Mouse (Mus musculus) c-Kit-positive CD71-positive TER-119-positive erythroid progenitor cells, embryonic 14.5 days (primary cell): ENCODE results near the gene Kcna10.
A peak's percentile ranks its signal among the peaks of the same experiment; 100 is the strongest.

Source experiments
- DNase-seq: peaks from one replicate; pipeline ENCODE4 v3.0.0-alpha.2; 2013; ENCODE audit warnings: low spot score

Gene Kcna10

DNA sequence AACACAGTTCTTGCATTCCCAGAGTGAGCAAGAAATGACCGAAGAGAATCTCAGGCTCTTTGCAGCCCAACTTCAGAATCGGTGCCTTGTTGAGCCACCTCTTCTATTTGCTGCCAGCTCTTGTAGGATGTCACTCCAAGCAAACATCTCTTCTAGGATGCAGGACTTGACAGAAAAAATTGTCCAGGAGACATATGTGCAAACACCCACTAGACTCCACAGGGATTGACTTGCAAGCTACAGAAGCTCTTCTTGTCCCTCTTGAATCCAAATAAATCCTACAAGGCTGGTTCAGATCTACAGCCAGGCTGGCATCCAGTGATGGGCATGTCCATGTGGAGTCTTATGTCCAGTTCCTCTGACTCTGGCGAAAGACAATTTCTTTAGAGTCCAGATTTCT is 21.6 kb downstream of the Kcna10 start:
- no peak for DNase-seq

DNA sequence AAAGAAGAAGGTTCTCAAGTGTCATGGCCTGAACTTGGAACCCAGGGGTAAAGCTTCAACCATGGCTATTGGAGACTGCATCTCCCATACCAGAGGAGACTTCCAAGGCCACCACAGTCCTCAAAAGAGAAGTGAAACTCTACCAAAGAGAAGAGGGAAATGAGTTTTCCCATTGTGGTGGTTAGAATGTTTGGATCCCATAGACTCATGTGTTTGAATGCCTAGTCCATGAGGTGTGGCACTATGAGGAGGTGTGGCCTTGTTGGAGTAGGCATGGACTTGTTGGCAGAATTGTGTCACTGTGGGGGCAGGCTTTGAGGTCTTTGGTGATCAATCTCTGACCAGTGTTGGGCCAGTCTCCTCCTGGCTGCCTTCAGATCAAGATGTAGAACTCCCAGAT is 22.3 kb downstream of the Kcna10 start:
- no peak for DNase-seq

DNA sequence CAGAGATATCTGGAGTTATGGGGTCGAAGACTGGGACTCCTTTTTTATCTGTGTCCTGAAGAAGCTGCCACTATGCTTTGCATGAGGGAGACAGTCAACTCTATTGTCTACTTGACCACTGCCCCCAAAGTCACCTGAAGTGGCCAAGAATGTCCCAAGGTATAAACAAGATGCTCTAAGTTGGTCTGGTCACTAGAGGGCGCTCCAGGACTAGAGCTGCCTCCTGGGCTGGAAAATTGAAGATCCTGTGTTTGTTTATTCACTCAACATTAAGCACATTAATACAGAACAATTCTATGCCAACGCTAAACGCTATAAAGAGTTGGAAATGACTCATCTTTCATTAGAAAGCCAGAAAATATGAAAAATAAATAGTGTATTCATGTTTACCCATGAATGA is 23.1 kb downstream of the Kcna10 start:
- peak; percentile 46 for DNase-seq

DNA sequence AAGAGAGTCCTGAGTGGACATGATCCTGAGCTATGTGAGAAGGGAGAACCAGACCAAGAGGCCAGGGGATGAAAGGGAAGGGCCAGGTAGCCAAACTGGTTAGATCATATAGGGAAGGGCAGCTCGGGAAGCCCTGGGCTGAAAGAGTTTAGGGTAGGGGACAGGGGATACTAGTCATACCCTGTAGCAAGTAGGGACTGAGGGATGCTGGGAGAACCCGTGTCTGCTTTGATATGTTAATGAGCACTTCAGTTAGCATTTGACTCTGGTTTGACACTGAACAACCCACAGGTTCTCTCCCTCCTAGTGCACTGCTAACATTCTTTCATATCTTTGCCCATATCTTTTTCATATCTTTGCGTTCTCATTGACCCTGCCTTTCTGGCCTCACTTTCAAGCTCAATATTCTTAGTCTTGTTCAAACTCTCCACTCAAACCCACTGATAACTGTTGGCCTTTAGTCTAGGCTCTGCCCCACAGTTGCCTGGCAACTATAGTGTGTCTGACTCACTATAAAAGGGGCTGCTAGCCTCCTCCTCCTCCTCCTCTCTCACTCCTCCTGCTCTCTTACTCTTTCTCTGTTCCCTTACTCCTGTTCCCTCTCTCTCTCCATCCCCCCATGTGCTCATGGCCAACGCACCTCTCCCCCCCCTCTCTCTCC is 23.8 kb downstream of the Kcna10 start:
- DNase-seq, result no peak

DNA sequence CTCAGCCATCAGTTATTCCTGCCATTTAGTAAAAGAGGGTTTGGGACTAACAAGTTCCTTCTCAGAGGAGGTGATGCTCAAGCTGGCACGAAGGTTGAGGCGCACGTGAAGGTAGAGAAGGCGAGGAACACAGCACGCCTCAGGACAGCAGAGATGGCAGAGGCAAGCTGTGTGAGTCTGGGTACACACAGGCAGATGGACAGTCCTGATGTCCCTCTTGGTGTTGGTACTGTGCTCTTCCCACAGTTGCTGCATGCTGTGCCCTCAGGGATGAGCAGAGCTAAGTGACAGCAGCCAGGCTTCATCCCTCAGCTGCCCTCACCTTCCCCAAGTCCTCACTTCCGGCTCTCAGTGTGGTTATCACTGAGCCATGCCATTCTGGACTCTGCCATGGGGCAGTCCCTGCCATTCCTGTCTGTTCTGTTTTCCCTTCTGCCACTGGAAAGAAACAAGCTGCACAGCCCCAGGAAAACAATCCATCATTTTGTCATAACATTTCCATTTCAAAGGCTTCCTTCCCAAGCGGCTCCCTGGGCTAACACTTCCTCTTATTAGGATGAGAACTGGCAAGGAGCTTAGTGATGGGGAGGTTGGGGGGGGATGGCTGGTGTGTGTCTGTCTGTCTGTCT is 24.9 kb downstream of the Kcna10 start:
- no peak for DNase-seq

DNA sequence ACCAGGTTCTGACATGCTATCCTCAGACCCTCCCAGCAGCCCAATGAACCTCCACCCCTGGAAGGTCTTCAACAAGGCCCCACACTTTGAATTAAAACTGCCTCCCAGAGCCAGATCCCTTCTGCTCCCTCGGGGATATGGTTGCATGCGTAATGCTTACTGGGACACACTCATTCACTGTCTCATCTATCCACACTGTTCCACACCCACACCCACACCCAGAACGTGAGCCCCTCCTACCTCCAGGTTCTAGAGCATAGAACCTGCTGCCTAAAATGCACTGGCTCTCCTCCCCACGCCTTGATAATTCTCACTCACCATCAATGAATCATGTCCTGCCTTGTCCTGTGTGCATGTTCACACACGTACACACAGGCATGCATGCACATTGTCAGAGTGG is 31.8 kb downstream of the Kcna10 start:
- no peak for DNase-seq

DNA sequence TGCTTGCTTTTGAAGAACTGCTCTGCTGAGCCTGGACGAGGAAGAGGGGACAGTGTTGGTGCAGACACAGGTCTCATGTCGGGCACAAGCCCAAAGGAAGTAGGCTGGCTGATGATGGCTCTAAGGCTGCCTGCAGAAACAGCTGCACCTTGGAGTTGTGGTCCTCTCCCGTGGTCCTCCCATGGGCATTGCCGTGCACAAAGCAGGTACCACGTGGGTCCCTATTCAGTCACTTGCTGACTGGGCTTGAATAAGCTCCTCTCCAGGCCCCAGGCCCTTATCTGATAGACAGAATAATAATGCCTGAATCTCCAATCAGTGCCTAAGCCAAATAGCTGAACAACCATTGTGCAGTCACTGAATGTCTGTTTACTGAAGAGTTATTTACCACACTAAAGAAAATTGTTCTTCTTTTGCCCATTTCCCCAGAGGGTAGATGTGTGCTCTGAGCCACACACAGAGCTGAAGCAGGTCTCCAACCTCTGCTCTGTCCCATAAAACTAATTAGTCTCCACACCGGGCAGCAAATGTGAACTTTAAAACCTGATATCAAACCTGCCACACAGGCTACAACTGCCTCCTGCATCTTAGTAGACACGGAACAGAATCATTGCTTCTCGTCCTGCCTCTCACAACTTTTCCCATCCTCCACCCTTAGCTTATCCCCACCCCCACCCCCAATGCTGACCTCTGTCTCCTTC is 33.7 kb downstream of the Kcna10 start:
- DNase-seq, result no peak

DNA sequence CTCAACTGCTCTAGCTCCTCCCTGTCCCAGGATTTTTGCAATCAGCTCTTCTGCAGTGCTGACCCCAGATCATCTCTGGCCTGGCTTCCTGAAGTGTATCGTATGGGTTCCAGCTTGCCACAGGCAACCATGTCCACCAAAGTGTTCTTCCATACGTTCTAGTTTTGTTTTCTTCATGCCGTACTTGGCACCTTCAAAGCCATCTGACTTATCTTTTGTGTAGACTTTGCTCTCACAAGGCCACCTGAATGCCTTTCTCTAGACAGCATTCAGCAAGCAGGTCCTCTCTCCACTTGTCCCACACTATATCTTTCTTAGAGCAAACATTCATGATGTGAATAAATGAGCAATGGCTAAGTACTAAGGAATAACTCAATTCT is 34.2 kb downstream of the Kcna10 start:
- DNase-seq, result no peak

DNA sequence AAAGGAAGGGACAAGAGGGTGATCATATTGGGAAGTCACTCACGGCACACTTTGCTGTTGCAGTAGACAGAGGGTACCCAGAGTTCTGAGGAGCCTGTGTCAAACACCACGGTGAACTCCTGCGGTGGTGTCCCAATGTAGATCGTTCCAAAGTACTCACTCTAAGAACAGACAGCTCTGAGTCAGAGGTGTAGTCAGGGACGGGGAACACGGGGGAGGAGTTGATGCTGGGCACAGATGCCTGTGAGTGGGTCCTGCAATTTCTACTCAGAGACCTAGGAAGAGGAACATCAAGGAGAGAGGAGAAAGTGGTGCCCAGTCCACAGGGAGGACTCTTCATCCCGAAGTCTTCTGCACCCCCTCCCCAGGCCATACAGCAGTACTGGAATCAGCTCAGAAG is 35.7 kb downstream of the Kcna10 start:
- DNase-seq, result no peak

DNA sequence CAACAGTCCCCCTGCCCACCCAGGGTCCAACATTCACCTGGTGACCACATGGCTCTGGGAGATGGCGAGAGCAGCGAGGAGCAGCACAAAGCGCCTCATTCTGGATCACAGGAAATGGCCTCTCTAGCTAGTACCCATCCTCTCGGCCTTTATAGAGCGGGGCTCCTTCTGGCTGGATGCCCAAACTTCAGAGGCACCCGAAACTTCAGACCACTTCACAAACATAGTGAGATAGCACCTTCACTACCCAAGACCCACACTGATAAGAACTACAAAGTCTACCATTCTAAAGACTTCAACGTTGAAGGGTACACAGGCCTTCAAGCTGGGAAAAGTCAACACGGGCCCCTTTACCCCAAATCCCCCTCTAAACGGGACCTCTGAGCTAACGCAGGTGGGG is 38.8 kb downstream of the Kcna10 start, which contains the start of gene Cym:
TSS of gene Cym (minus strand) at position 125 of the 400 bp plus-strand sequence.
- no peak for DNase-seq

DNA sequence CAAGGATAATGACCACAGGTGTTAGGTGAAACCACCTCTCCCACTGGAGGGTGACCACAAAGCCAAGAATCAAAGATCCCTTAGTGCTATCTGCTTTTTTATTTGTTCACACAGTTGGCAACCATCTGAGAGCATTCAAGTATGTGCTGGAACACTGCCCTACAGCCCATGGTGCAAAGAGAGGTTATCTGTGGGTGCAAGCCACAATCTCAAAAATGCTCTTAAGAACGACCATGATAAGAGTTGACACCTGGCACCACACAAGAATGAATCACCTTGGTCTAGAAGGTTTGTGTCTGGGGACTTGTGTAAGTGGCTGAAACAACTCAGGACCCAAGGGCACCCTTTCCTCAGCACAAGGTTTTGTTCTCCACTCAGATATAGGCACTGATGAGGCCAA is 40.4 kb downstream of the Kcna10 start:
- DNase-seq, result no peak

DNA sequence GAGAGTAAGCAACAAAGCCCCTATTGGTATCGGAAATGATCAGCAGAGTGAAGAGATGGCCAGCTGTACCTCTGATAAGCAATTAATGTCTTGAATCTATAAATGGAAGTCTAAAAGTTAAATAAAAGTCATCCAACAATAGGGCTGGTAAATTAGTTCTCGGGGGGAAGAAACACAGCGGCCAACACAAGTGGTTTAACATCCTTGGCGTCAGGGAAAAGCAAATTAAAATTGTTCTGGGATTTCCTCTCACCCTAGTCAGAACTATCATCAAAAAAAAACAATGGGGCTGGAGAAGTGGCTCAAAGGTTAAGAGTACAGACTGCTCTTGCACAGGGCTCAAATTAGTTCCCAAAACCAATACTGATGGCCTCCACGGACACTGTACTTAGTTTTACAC is 43.0 kb downstream of the Kcna10 start:
- no peak for DNase-seq

DNA sequence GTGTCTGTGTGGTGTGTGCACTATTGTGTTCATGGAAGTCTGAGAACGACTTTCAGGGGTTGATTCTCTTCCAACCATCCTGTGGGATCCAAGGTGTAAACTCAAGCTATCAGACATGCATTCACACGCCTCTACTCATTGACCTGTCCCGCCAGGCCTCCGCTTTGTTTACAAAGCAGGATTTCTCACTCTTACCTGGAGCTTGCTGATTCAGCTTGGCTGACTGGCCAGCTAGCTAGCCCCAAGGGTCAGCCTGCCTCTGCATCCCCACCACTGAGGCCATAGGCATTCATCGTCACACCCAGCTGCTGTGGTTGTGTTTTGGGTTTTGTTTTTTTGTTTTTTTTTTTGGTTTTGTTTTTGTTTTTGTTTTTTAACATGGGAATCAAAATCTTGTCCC is 46.4 kb downstream of the Kcna10 start:
- DNase-seq, result no peak

DNA sequence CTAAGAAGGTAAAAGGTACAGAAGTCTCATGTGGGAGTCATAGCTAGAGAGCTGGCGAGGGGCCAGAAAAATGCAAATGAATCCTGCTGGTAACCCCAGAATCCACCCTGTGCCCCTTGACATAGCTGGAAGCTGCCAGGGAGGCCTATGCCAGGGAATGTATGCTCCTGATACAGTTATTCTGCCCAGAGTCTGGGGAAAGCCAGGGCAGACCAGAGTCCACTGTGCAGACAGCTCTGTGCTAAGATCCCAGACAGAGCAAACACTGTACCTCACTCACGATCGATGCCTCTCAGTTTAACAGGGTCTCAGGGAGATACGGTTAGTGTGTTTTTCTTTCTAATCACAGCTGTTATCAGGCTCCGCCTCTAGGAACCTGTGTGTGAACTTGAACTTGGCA is 47.0 kb downstream of the Kcna10 start:
- no peak for DNase-seq

DNA sequence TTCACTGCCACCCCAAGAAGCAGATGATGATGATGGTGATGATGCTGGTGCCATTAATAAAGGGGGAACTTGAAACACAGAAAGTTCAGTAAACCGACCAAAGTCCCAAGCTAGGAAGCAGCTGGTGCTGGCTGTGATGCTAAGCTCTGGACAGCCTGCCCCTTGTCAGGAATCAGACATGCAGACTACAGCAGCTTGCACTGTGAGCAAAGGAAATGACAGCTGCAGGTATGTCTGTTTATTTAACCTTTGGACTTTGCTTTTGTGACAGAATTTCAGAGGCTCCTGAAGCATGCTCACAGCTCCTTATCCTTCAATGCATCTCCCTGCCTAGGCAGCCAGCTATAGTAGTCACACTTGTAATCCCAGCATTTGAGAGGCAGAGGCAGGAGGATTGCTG is 47.7 kb downstream of the Kcna10 start, which contains the start of gene A630076J17Rik:
TSS of gene A630076J17Rik (plus strand) at position 88 of the 400 bp plus-strand sequence.
- DNase-seq, result no peak

DNA sequence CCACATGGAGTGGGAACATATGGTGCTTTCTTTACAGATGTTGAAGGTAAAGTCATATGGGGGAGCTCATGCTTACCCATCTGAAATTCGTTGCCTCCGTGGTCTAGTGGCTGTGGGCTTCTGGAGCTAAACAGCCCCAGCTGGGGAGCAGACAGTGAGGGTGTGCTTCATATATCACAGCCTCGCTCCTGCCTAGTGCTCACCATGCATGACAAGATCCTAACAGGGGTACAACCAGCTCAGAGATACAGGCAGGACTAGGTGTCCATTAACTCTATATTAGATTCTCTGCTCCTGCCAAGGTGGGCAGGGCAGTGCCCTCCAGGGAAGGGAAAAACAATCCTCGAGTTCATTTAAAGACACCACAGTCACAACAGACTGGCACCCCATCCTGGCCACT is 48.3 kb downstream of the Kcna10 start:
- DNase-seq, result no peak

DNA sequence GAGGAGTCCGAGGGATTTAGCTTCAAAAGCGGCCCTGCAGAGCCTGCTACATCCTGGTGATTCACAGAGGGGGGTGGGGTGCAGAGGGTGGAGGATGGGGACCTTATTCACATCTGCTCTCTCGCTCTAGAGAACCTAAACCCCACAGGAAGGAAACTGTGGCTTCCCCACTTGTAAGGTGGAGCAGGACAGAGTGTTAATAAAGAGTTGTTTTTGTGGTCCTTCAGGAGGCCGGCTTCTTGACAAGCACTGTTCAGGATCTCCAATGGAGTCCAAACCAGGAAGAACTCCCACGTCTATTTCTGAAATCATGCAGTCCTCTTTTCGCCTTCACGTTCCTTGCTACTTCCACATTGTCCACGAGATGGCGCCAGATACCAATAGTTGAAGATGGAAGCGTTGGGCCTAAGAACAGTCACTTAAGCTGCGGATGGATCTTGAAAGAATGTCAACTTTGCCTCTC is 50.5 kb downstream of the Kcna10 start:
- peak; percentile 69 for DNase-seq

DNA sequence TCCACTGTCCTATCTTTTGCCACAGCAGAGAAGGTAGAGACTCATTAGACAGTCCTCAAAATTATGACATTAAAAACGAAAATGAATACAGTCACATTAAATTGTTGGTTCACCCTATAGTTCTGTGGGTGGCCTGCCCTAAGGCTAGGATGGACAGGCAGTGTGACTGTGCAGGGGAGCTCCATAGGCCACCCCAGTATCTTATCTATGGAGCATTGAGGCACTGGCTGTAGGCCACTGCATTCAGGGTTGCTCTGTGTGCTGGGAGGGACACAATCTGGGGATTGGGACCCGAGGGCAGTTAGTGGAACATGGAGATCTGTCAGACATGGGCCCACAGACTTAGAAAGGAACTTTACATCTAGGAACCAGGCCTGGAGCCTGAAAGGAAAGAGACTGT is 51.1 kb downstream of the Kcna10 start:
- DNase-seq, result no peak

DNA sequence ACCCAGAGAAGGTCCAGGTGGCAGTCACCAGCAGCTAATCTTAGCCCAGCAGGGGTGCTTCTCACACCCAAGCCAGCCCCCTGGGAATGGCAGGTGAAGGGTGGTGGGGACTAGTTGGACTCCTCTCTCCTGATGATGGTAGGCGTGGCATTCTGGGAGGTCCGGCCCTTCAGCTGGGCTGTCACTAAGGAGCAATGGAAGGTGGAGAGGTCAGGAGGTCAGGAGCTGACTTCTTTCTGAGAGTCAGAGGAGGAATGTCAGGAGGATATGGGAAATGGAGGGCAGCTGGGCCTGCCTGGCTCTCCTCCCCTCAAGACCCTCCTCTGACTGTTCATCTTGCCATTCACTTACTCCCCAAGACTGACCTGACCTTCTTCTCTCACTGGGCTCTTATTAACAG is 55.2 kb downstream of the Kcna10 start:
- no peak for DNase-seq

DNA sequence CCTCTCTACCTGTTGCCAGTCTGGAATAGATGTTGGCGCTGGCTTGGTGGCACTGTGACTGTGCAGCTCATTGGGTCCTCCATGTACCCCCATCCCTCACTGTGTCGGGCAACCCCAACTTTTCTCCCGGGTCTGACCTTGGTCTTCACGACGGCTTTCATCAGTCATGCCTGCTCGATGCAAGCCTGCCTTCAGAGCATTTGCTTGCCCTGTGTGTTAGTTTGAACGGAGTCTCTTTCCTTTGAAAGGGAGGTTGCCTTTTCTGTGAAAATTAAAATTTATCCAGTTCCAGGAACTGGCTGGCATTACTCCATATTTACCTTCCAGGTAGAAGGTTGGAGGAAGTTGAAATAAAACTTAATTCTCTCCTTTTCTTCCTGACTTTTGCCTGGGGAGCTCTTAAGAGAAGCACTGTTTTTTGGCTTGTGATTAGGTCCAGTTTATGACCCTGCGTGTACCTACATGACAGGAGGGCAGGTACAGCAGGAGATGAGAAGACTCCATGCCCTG is 55.7 kb downstream of the Kcna10 start:
- no peak for DNase-seq

DNA sequence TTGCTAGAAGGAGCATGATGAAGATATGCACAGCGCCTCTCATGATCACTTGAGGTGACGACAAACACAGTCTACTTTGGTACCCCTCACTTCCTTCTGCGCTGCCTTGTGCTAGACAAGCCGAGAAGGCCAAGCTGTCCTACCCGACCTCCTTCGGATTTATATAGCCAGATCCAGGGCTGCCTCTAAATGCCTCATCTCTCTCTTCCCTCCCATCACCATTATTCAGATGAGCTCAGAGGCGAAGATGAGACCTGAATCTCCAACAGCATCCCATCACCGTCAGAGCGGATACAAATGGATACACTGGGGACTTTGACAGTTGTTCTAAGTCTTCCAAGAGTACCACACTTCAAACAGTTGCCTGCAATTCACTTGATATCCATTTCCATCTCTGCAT is 56.8 kb downstream of the Kcna10 start, which contains the start of gene Prok1:
TSS of gene Prok1 (minus strand) at position 101 of the 400 bp plus-strand sequence.
- DNase-seq, result no peak

DNA sequence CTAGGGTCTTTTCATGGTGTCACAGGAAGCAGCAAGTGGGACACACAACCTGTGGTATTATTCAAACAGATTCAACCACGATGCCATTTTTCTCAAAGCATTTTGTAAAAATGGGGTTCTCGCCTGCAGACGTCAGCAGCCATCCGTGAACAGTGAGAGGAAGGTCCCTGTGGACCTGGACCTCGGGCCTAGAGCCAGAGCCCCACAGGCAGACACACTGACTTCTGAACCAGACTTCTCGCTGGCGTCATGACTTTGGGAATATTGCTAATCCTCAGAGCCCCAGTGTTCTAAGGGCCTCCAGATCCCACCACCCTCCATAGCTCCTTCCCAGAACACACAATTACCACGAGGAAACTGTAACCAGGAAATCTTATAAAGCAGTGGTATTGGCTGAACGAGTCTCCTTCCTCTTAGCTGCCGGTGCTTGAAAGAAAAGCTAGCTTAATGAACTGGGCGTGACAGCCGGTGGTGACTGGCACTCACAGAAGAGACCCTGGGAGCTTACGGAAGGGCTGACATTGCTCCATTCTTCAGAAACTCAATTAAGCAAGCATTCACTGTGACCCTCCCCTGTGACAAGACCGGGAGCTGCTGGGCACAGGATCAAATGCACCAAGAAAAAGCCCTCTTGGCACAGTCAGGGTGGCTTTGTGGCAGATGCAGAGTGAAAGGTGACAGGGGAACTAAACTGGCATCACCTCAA is 58.7 kb downstream of the Kcna10 start:
- DNase-seq, result no peak
